Mouse (Mus musculus) urinary bladder, postnatal 14 days (tissue): ENCODE measurements around the gene Rps10.
"Not testable (repeated sequence)": the region's sequence is repeated elsewhere in the genome, so short reads cannot be mapped to it uniquely, and the experiment has no call there.

Experiments
- DNase-seq: peaks from one replicate; pipeline ENCODE4 v3.0.0; 2021; ENCODE audit warnings: low spot score

Gene Rps10

GRCm38 (mm10) chr17:27643756-27644155 lies 7.3 kb upstream of the Rps10 start:
- no peak for DNase-seq

GRCm38 (mm10) chr17:27643101-27643500 lies 6.6 kb upstream of the Rps10 start:
- DNase-seq, result no peak

- no peak for DNase-seq
These were observed 6.1 kb upstream of the Rps10 start for GRCm38 (mm10) chr17:27642491-27643062.

GRCm38 (mm10) chr17:27639851-27640250 lies 3.4 kb upstream of the Rps10 start:
- DNase-seq, result not testable (repeated sequence)

GRCm38 (mm10) chr17:27638921-27639332 lies 2.5 kb upstream of the Rps10 start:
- no peak for DNase-seq

- DNase-seq, result no peak
These were observed 864 bp upstream of the Rps10 start for GRCm38 (mm10) chr17:27637333-27637732.

GRCm38 (mm10) chr17:27635575-27635903 lies 930 bp downstream of the Rps10 start:
- DNase-seq, result not testable (repeated sequence)

GRCm38 (mm10) chr17:27634871-27635574 lies 1.4 kb downstream of the Rps10 start, which contains the start of gene RPS10-NUDT3:
Gene RPS10-NUDT3 (minus strand): TSS chr17:27635222.
- DNase-seq, result peak; percentile 90

GRCm38 (mm10) chr17:27629249-27630020 lies 7.0 kb downstream of the Rps10 start:
- peak; percentile 85 for DNase-seq

- no peak for DNase-seq
These were observed 8.1 kb downstream of the Rps10 start for GRCm38 (mm10) chr17:27628376-27628775.

GRCm38 (mm10) chr17:27627451-27627850 lies 9.0 kb downstream of the Rps10 start:
- peak; percentile 39 for DNase-seq

- no peak for DNase-seq
These were observed 9.8 kb downstream of the Rps10 start for GRCm38 (mm10) chr17:27626681-27627080.

GRCm38 (mm10) chr17:27625455-27626251 lies 10.8 kb downstream of the Rps10 start:
- DNase-seq, result no peak

- DNase-seq, result peak; percentile 89
These were observed 12.8 kb downstream of the Rps10 start, which contains the start of gene Nudt3 for GRCm38 (mm10) chr17:27623360-27624326. Gene Nudt3 (minus strand): TSS chr17:27623495.

GRCm38 (mm10) chr17:27622611-27623359 lies 13.7 kb downstream of the Rps10 start:
- DNase-seq, result peak; percentile 41

GRCm38 (mm10) chr17:27621705-27622531 lies 14.6 kb downstream of the Rps10 start:
- no peak for DNase-seq

- DNase-seq, result no peak
These were observed 15.3 kb downstream of the Rps10 start for GRCm38 (mm10) chr17:27621161-27621560.

- no peak for DNase-seq
These were observed 21.1 kb downstream of the Rps10 start for GRCm38 (mm10) chr17:27615388-27615787.

- DNase-seq, result no peak
These were observed 23.5 kb downstream of the Rps10 start for GRCm38 (mm10) chr17:27613016-27613415.
